Mouse (Mus musculus): Measurements from ENCODE around the gene Pde10a.

- TF ChIP-seq POLR2A (IDR thresholded peaks at IDR 0.05; ENCODE audit: control insufficient read depth, low read depth, low read length) (no peak), CTCF (IDR thresholded peaks at IDR 0.05; ENCODE audit: control insufficient read depth, insufficient read depth, insufficient replicate concordance, low read depth, low read length) (no peak)
These were observed 427.8 kb downstream of the Pde10a start for GRCm38 (mm10) chr17:8952951-8953350.
